Mouse (Mus musculus): ENCODE measurements around the gene Pcx.
A peak's percentile ranks its signal among the peaks of the same experiment; 100 is the strongest.

- TF ChIP-seq MYOD1 (IDR thresholded peaks at IDR 0.05; ENCODE audit: control insufficient read depth, insufficient read length, low read depth) (peak; percentile 81), CTCF (IDR thresholded peaks at IDR 0.05; ENCODE audit: control insufficient read depth, insufficient read depth, insufficient read length) (no peak), CEBPB (IDR thresholded peaks at IDR 0.05; ENCODE audit: low read depth) (no peak)
Measured at GRCm38 (mm10) chr19:4670776-4671175, 160.5 kb downstream of the Pcx start.
